8 mouse cellular contexts compared by ENCODE assay signal in the genomic region with DNA sequence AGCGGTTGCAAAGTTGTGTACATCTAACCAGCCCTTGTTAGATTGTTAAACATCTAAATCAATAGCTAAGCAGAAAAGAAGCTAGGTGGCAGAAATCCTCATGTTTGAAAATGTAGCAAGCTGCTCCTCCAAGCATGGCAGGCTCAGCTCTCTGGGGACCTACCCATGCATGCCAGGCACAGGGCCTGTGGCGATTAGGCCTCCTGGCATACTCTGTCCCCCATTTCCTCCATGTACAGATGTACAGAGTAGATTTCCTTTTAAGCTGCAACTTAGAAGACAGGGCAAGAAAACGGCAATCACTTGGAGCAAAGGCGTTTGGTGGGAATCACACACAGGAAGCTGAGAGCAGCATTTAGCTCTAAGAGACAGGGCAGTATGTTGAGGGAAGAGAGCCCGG. TPM values are rescaled to one million over a fixed set of nuclear protein-coding genes. Genes with fewer than 3 reads are reported as not detected.
DNase-seq lines count a peak whose midpoint lies in the region; ATAC-seq and TF ChIP-seq lines count a peak whose summit lies in the region.
"Had no signal": no experiment of that assay in that cellular context is flagged by ENCODE, and none has a peak within 500 bp of the region (broad histone marks: within the 10 kb centered on the region; RNA-seq: fewer than 3 reads in every experiment).

No protein-coding gene starts in this region.

- H3K4me3 ChIP-seq in intestine, embryonic 15.5 days (replicated peaks), result no peak overlapping the region
- H3K4me3 ChIP-seq in intestine, embryonic 16.5 days (ENCODE audit: low read length), result no peak overlapping the region
- no peak overlapping the region for H3K4me3 ChIP-seq in forebrain, postnatal 0 days (ENCODE audit: low read depth, low read length)

- no peak for TF ChIP-seq CTCF in forebrain, postnatal 0 days (IDR thresholded peaks at IDR 0.05; ENCODE audit: low read depth)

- H3K4me2 ChIP-seq in intestine, embryonic 15.5 days (replicated peaks), result no peak overlapping the region
- no peak overlapping the region for H3K4me2 ChIP-seq in intestine, embryonic 16.5 days (ENCODE audit: low read depth, low read length)
- no peak overlapping the region for H3K4me2 ChIP-seq in forebrain, postnatal 0 days (ENCODE audit: low read depth)

- peak; percentile 87 for DNase-seq in A20 (ENCODE audit: low read depth, low spot score)
- peak; percentile 35 to 59 for DNase-seq in kidney, postnatal 4 days
- DNase-seq in forebrain, postnatal 0 days, result no peak
- DNase-seq: adrenal gland, postnatal 25 days had no signal

- no peaks in the 10 kb centered on the region for H3K9me3 ChIP-seq in intestine, embryonic 15.5 days
- H3K9me3 ChIP-seq in intestine, embryonic 16.5 days (ENCODE audit: control insufficient read depth, low read length), result no peaks in the 10 kb centered on the region
- no peaks in the 10 kb centered on the region for H3K9me3 ChIP-seq in forebrain, postnatal 0 days (ENCODE audit: low read length)

- H3K36me3 ChIP-seq in intestine, embryonic 15.5 days, result no peaks in the 10 kb centered on the region
- no peaks in the 10 kb centered on the region for H3K36me3 ChIP-seq in intestine, embryonic 16.5 days (ENCODE audit: control insufficient read depth, insufficient read depth, low read length)
- H3K36me3 ChIP-seq in forebrain, postnatal 0 days (ENCODE audit: insufficient read depth), result no peaks in the 10 kb centered on the region

- no peaks in the 10 kb centered on the region for H3K27me3 ChIP-seq in intestine, embryonic 15.5 days (replicated peaks)
- no peaks in the 10 kb centered on the region for H3K27me3 ChIP-seq in intestine, embryonic 16.5 days (replicated peaks; ENCODE audit: control insufficient read depth, insufficient read depth, low read length)
- no peaks in the 10 kb centered on the region for H3K27me3 ChIP-seq in forebrain, postnatal 0 days (ENCODE audit: insufficient read depth, low read length)

- H3K9ac ChIP-seq in intestine, embryonic 15.5 days, result no peak overlapping the region
- H3K9ac ChIP-seq in intestine, embryonic 16.5 days (ENCODE audit: low read depth, low read length), result no peak overlapping the region
- H3K9ac ChIP-seq in forebrain, postnatal 0 days, result no peak overlapping the region

- no peak for ATAC-seq in intestine, embryonic 15.5 days
- no peak for ATAC-seq in intestine, embryonic 16.5 days
- peak; percentile 40; the same call in 1 of the 2 replicates for ATAC-seq in erythroblast, adult 5-6 weeks (replicated peaks; ENCODE audit: low FRiP score, poor library complexity, severe bottlenecking)
- no peak for ATAC-seq in granulocyte monocyte progenitor cell, adult 5-6 weeks (replicated peaks; ENCODE audit: poor library complexity, severe bottlenecking)
- ATAC-seq in forebrain, postnatal 0 days, result no peak

- WGBS in intestine, embryonic 15.5 days, result 64% methylated on average over 5 of the region's 5 CpGs
- WGBS in intestine, embryonic 16.5 days, result 61% methylated on average over 5 of the region's 5 CpGs
- 90% methylated on average over 5 of the region's 5 CpGs for WGBS in forebrain, postnatal 0 days

- H3K27ac ChIP-seq in intestine, embryonic 15.5 days, result peak overlapping the region; percentile 22; the same call in 1 of the 2 replicates
- H3K27ac ChIP-seq in intestine, embryonic 16.5 days (ENCODE audit: low read length), result no peak overlapping the region
- no peak overlapping the region for H3K27ac ChIP-seq in forebrain, postnatal 0 days (ENCODE audit: low read depth, low read length)

- H3K4me1 ChIP-seq in intestine, embryonic 15.5 days (replicated peaks), result 0 out of 2 replicates have a peak, but pooled peaks cover 2% of the 10 kb centered on the region
- 0 out of 2 replicates have a peak, but pooled peaks cover 5% of the 10 kb centered on the region for H3K4me1 ChIP-seq in intestine, embryonic 16.5 days (ENCODE audit: control insufficient read depth, insufficient read depth, low read length)
- H3K4me1 ChIP-seq in forebrain, postnatal 0 days (ENCODE audit: insufficient read depth), result no peaks in the 10 kb centered on the region

RNA-seq across cellular contexts. Expression of gene Bcl2l11, which starts 31.6 kb away (rescaled TPM):
- 12.8 and 13.1 TPM in 2 replicates for polyA plus RNA-seq in intestine, embryonic 15.5 days (2015; fragmentation: Nextera tagmentation; extraction: Ambion mirVana)
- polyA plus RNA-seq in intestine, embryonic 16.5 days (2015; fragmentation: Nextera tagmentation; extraction: Ambion mirVana), result 10.0 and 10.6 TPM in 2 replicates
- total RNA-seq in erythroblast, adult 5-6 weeks (2015; ENCODE audit: low replicate concordance), result 3.8 and 4.0 TPM in 2 replicates
- total RNA-seq in erythroblast, adult 5-6 weeks (2017; ENCODE audit: low replicate concordance), result 8.1 and 14.8 TPM in 2 replicates
- 13.1 and 14.4 TPM in 2 replicates for total RNA-seq in granulocyte monocyte progenitor cell, adult 5-6 weeks (2014; fragmentation: Nextera tagmentation)
- 12.1 and 13.4 TPM in 2 replicates for total RNA-seq in granulocyte monocyte progenitor cell, adult 5-6 weeks (2017)
- total RNA-seq in forebrain, postnatal 0 days (2014; rRNA removed), result 5.2 and 11.2 TPM in 2 replicates
- polyA plus RNA-seq in forebrain, postnatal 0 days (2015; fragmentation: Nextera tagmentation; extraction: Ambion mirVana), result 4.9 and 6.7 TPM in 2 replicates
